Mouse (Mus musculus) MEL-GATA-1-ER (cell line): ENCODE measurements at regions not wholly inside any gene's neighbourhood (a gene's known extent, or its start where the extent isn't known, plus 50 kb on each side); places are given as distances from the start of the nearest gene placed in this dataset.

ENCODE experiments used
- DNase-seq: peaks from one replicate; pipeline ENCODE4 v3.0.0-alpha.2; 2012; ENCODE audit warnings: low read depth; ENCODE audit errors: extremely low read depth

GRCm38 (mm10) chr10:108034068-108034467 is 122.1 kb upstream of the Otogl start:
- DNase-seq, result no peak

GRCm38 (mm10) chr10:108033317-108033795 is 121.4 kb upstream of the Otogl start:
- no peak for DNase-seq

DNA sequence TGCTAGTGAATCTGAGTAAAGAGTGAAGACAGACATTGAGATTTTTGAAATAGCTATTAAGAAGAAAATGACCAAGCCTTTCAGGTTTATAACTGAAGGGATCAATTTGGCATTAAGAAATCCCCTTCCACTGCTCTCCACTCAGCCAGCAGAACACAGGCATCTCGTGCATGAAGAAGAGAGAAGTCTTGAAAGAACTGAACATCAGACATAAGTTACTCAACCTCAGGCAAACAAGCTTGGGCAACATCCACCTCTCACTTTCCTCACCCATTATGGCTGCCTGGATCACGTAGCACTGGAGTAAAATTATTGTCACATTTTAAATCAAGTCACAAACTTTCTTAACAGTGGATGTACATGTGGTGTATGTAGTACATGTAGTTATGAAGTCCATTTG is 115.6 kb upstream of the Otogl start:
- no peak for DNase-seq

- DNase-seq, result no peak
Observed at GRCm38 (mm10) chr10:108024227-108024626, 112.3 kb upstream of the Otogl start.

DNA sequence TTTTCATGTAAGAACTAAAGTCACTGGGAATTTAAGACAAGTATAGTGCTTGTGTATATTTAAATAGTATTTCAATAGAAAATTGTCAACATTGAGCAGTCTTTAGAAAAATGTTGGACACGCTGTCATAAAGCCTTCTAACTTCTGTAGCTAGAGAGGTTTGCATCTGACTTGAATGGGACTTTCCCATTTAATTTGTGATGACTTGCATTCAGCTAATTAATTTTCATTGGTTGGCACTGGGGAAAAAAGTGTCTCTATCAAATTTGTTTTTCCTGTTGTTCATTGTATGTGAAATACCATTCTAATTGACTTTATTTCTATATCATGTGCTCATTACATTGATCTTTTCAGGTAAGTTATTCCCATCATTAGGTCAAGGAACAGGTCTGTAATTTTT is 104.6 kb upstream of the Otogl start:
- no peak for DNase-seq

- DNase-seq, result no peak
Observed at GRCm38 (mm10) chr10:107994836-107995585, 83.1 kb upstream of the Otogl start.

DNA sequence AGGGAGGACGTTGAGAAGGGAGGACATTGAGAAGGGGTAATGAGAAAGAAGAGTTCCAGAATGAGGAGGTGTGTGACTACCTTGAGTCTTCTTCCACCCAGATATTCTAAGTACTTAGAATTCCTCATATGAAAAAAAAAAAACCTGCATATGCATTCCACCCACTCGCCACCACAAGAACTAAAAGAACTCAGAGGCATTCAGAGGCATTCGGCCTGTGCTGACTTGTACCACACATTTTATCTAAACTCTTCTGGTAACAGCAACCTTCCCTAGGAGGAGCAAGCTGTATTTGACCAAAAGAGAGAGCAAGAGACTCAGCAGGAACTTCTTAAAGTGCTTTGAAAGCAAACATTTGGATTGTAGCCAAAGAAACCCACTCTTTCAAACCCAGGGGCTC is 80.7 kb upstream of the Otogl start:
- DNase-seq, result no peak

- no peak for DNase-seq
Observed at GRCm38 (mm10) chr10:107990557-107990956, 78.6 kb upstream of the Otogl start.

DNA sequence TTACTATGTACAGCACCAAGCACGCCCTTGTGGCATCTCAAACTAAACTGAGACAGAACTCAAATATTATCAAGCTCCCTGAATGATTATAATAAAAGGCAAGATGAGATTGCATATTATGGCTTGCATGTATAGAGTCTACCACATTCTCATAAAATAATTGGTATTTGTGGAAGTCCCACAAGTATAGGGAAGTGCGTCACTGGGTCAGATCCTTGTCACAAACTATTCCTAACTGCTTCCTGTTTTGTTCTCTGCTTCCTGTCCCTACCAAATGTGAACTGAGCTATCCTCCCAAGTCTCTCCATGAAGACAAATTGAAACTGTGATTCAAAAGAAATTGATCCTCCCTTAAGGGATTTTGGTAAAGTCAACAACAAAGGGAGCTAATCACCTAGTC is 78.0 kb upstream of the Otogl start:
- no peak for DNase-seq

DNA sequence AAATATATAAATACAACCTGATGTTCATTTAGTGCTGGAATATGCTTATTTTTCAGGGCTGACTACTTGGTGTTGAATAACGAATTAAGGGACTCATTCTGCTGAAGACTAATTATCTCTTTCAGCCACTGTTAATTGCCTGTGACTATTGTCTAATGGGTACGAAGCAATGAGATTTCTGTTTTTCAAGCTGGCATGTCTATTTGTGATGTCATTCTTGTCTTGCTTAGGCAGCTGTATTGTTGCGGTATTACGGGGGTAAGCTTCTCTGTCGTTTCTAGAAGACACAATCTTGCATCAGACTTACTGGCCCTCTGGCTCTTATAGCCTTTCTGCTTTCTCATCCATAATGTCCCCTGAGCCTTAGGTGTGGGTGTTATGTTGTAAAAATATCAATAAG is 70.7 kb upstream of the Otogl start:
- DNase-seq, result no peak

DNA sequence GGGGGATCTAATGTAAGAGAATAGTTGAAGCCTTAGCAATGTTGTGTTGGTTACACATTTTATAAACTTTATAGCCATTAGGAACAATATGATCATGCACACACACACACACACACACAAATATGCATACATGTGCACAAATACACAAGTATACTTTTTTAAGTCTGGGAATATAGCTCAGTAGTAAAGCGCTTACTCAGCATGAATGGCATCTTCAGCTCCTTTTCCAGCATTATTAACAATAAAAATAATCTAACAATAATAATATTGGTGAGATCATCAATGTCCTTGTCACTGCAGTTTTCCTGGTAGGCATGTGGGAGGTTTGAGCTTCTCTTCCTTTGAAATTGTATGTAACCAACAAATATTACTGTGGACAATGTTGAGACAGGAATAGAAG is 70.1 kb upstream of the Otogl start:
- DNase-seq, result no peak

DNA sequence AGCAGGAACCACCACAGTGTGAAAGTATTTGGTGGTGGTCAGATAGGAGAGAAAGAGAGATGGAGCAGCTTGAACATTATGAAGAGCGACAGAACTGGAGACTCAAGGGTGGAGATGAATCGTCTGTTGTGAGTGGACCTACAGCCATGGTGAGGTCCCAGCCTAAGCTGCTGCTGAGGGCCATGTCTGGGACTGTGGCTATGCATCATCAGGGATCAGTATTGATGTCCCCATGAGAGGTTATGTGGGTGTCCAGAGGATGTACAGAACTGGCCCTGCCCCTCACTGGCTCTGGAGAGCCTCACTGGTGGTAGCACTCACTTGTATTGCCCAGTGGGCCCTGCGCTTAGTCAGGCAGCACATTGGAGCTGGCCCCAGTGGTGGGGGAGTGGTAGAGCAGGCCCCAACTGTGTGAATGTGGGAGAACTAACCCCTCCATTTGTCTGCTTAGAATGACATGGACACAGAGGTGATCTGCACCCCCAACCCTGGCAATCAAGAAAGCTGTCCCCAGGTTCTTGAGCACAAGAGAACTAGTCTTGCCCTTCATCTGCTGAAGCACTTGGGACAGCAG is 64.5 kb upstream of the Otogl start:
- DNase-seq, result no peak

- DNase-seq, result no peak
Observed at GRCm38 (mm10) chr10:107971748-107972147, 59.8 kb upstream of the Otogl start.

DNA sequence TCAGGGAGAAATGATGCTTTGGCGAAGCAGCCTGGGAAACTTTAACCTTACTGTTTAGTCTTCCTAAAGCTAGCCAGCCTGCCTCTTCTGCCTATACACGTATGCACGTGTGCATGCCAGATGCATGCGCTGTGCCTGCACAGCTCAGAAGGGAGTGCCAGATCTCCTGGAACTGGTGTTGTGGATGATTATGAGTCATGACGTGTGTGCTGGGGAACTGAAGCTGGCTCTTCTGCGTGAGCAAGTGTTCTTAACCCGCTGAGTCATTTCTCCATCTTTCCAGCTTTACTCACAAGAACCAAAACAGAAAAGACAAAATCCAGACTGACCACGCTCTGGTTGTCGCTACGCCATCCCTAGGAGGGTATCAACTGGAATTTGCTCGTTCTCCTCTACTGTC is 55.1 kb upstream of the Otogl start:
- DNase-seq, result no peak

GRCm38 (mm10) chr10:107964022-107964421 is 52.1 kb upstream of the Otogl start:
- DNase-seq, result no peak

DNA sequence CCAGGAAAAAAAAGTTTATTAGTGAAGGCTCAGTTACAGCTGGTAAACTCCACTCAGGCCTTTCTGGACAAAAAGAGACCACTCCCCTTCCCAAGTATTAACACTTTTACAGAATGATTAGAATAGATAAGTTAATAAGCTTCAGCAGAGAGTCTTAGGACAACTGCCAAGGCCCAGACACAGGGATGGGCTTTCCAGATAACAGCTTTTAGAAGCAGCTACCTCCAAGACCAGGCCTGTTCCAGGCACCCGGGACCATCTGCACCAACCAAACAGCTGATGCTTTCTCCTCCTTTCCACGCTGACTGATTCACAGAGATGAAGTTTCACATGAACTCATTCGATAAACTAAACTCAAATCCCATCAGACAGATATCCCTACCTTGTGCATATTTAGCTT is 50.2 kb upstream of the Otogl start:
- peak; percentile 30 for DNase-seq
